Mouse (Mus musculus) embryonic facial prominence, embryonic 14.5 days (tissue): ENCODE results near the gene P4ha1. TPM values are rescaled to one million over a fixed set of nuclear protein-coding genes. Genes with fewer than 3 reads are reported as not detected.

Experiments
- ATAC-seq: fragments of 200-750 bp; cut with Nextera tagmentation; 2 replicates; pipeline ENCODE4 v1.8.0; 2017; ENCODE audit warnings: low read depth, moderate number of reproducible peaks, moderate TSS enrichment
- DNase-seq: peaks from one replicate; pipeline ENCODE4 v3.0.0-alpha.2; 2015; ENCODE audit warnings: low spot score
- H3K27ac ChIP-seq: fragments of 300-500 bp; sonication (generic); replicated peaks from 2 replicates; pipeline ENCODE4 v1.5.1; 2014; ENCODE audit warnings: low read depth, mild to moderate bottlenecking, low read length, moderate library complexity
- H3K27me3 ChIP-seq: fragments of 300-500 bp; sonication (generic); replicated peaks from 2 replicates; pipeline ENCODE4 v1.6.1; 2014; ENCODE audit warnings: low read length; ENCODE audit not compliant: control insufficient read depth, insufficient read depth
- H3K36me3 ChIP-seq: fragments of 300-500 bp; sonication (generic); 2 replicates; pipeline ENCODE4 v1.6.1; 2014; ENCODE audit warnings: low read length, mixed read lengths; ENCODE audit not compliant: control insufficient read depth, insufficient read depth
- H3K4me1 ChIP-seq: fragments of 300-500 bp; sonication (generic); 2 replicates; pipeline ENCODE4 v1.6.1; 2014; ENCODE audit warnings: antibody characterized with exemption, low read length; ENCODE audit not compliant: control insufficient read depth, insufficient read depth
- H3K4me2 ChIP-seq: fragments of 300-500 bp; sonication (generic); 2 replicates; pipeline ENCODE4 v1.6.1; 2014; ENCODE audit warnings: low read depth, mild to moderate bottlenecking, low read length, moderate library complexity, mixed read lengths
- H3K4me3 ChIP-seq: fragments of 300-500 bp; sonication (generic); 2 replicates; pipeline ENCODE4 v1.5.1; 2014; ENCODE audit warnings: low read depth, mild to moderate bottlenecking, low read length
- H3K9ac ChIP-seq: fragments of 300-500 bp; sonication (generic); 2 replicates; pipeline ENCODE4 v1.6.1; 2014; ENCODE audit warnings: low read depth, mild to moderate bottlenecking, low read length, moderate library complexity, mixed read lengths
- H3K9me3 ChIP-seq: fragments of 300-500 bp; sonication (generic); 2 replicates; pipeline ENCODE4 v1.6.1; 2016; ENCODE audit warnings: low read length; ENCODE audit not compliant: control insufficient read depth
- WGBS: fragments of 180-500 bp; shearing (Covaris S2); extraction: QIAGEN DNeasy Blood & Tissue Kit; methylation state at CpG from one replicate; pipeline ENCODE4 v1.1.7; 2014; 5-methylcytosine and 5-hydroxymethylcytosine counted together
- polyA plus RNA-seq: library from polyadenylated mRNA; unstranded; fragments of >200 nt; fragmentation: Nextera tagmentation; extraction: Ambion mirVana; gene quantifications from 2 replicates; pipeline ENCODE4 v1.2.1, GENCODE M21; 2014

Gene P4ha1
- polyA plus RNA-seq, 1 experiment from 2014 or later = 121 TPM

- no peak for ATAC-seq
Observed at GRCm38 (mm10) chr10:59331546-59332256, 8.6 kb downstream of the P4ha1 start.

DNA sequence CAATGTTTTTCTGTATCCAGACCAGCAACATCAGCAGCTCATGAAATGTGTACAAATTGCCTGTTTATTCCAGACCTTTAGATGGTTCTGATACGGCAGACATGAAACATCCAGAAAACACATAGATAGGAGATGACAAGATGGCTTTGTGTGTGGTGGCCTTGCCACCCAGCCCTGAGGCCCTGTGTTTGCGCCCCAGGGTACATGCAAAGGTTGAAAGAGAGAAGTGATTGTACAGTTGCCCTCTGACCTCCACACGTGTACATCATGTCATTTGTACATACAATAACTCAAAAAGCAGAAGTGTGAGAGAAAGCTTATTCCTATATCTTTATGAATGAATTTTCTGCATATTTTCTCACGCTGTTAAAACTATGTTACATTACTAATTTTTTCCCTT, 10.3 kb downstream of the P4ha1 start:
- no peak overlapping the region for H3K27ac ChIP-seq
- H3K4me1 ChIP-seq = peaks cover 12% of the 10 kb centered on the region
- H3K4me2 ChIP-seq = no peak overlapping the region
- DNase-seq (no peak), ATAC-seq (no peak)
- no peak overlapping the region for H3K9ac ChIP-seq
- H3K27me3 ChIP-seq = no peaks in the 10 kb centered on the region
- H3K36me3 ChIP-seq = peaks cover 18% of the 10 kb centered on the region
- WGBS = 84% methylated on average over 4 of the region's 4 CpGs
- H3K4me3 ChIP-seq = no peak overlapping the region
- H3K9me3 ChIP-seq = no peaks in the 10 kb centered on the region

More at GRCm38 (mm10) chr10:59331546-59332256, 8.6 kb downstream of the P4ha1 start:
- Histone ChIP-seq H3K27ac (no peak overlapping the region), H3K27me3 (no peaks in the 10 kb centered on the region), H3K9me3 (no peaks in the 10 kb centered on the region), H3K4me2 (no peak overlapping the region), H3K4me3 (no peak overlapping the region), H3K9ac (no peak overlapping the region), H3K36me3 (0 out of 2 replicates have a peak, but pooled peaks cover 6% of the 10 kb centered on the region), H3K4me1 (peaks cover 16% of the 10 kb centered on the region)
- WGBS = 84% methylated on average over 6 of the region's 6 CpGs
- no peak for DNase-seq

- peak overlapping the region; percentile 72 for H3K27ac ChIP-seq
- ATAC-seq = no peak
- H3K27me3 ChIP-seq = no peaks in the 10 kb centered on the region
- H3K36me3 ChIP-seq = peaks cover 30% of the 10 kb centered on the region
- H3K4me2 ChIP-seq = no peak overlapping the region
- no peak overlapping the region for H3K4me3 ChIP-seq
- no peaks in the 10 kb centered on the region for H3K9me3 ChIP-seq
- no peak overlapping the region for H3K9ac ChIP-seq
- peaks cover 12% of the 10 kb centered on the region for H3K4me1 ChIP-seq
- 67% methylated on average over 4 of the region's 4 CpGs for WGBS
- DNase-seq = peak; percentile 93
Observed at GRCm38 (mm10) chr10:59334899-59335798, 12.1 kb downstream of the P4ha1 start.

DNA sequence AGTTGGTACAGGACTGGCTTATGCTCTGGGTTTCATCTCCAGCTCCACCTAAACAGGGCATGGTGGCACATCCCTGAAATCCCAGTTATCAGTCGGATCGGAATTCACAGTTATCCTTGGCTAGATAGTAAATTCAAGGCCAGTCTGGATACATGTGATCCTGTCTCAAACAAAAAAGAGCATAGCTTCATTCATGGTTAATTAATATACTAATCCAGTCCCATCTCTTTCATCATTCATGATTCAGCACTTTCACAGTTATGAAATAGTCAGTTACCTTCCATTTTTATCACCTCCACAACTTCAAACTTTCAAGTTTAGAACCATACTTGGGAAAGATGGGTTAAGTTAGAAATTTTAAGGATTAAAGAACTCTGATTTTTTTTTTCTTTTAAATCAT, 13.0 kb downstream of the P4ha1 start:
- no peak overlapping the region for H3K4me3 ChIP-seq
- no peaks in the 10 kb centered on the region for H3K9me3 ChIP-seq
- H3K36me3 ChIP-seq = peaks cover 39% of the 10 kb centered on the region
- no peak for DNase-seq
- H3K4me2 ChIP-seq = no peak overlapping the region
- H3K27me3 ChIP-seq = no peaks in the 10 kb centered on the region
- ATAC-seq = no peak
- peaks cover 12% of the 10 kb centered on the region for H3K4me1 ChIP-seq
- no peak overlapping the region for H3K9ac ChIP-seq
- no peak overlapping the region for H3K27ac ChIP-seq
- WGBS = 87% methylated on average over 2 of the region's 2 CpGs

DNA sequence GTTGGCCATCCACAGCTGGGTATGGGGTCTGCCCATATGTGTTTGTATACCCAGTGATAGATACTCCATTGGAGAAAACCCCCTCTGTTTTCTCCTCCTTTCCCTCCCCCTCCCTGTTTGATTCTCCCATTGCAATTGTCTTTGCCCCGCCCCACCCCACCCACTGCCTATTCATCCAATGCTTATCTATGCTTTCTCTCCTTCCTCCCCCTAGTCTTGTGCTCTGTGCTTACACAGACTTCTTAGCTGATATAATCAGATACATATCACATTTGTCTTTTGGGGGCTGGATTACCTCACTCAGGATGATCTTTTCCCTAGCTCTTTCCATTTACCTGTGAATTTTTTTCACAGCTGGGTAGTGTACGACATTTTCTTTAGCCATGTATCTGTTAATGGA, 23.5 kb downstream of the P4ha1 start:
- WGBS = 94% methylated on average over 2 of the region's 2 CpGs
- peaks cover 85% of the 10 kb centered on the region for H3K36me3 ChIP-seq
- no peaks in the 10 kb centered on the region for H3K4me1 ChIP-seq
- no peak overlapping the region for H3K4me3 ChIP-seq
- no peak overlapping the region for H3K4me2 ChIP-seq
- no peak overlapping the region for H3K27ac ChIP-seq
- ATAC-seq (no peak), DNase-seq (no peak)
- no peaks in the 10 kb centered on the region for H3K27me3 ChIP-seq
- no peak overlapping the region for H3K9ac ChIP-seq
- no peaks in the 10 kb centered on the region for H3K9me3 ChIP-seq

DNA sequence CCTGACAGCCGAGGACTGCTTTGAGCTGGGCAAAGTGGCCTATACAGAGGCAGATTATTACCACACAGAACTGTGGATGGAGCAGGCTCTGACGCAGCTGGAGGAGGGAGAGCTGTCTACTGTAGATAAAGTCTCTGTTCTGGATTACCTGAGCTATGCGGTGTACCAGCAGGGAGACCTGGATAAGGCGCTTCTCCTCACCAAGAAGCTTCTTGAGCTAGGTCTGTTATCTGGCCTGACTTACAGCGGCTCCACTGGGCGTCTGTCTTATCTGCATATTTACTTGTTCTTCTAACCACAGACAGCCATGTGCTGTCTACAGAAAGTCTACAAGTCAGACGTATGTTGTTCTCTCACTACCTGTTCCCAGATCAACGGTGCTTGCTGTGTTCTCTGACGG, 25.1 kb downstream of the P4ha1 start:
- Histone ChIP-seq H3K36me3 (peaks cover 89% of the 10 kb centered on the region), H3K27ac (no peak overlapping the region), H3K27me3 (no peaks in the 10 kb centered on the region), H3K9me3 (no peaks in the 10 kb centered on the region), H3K4me2 (no peak overlapping the region), H3K4me1 (no peaks in the 10 kb centered on the region), H3K4me3 (no peak overlapping the region), H3K9ac (no peak overlapping the region)
- 90% methylated on average over 9 of the region's 9 CpGs for WGBS
- DNase-seq (no peak), ATAC-seq (no peak)

DNA sequence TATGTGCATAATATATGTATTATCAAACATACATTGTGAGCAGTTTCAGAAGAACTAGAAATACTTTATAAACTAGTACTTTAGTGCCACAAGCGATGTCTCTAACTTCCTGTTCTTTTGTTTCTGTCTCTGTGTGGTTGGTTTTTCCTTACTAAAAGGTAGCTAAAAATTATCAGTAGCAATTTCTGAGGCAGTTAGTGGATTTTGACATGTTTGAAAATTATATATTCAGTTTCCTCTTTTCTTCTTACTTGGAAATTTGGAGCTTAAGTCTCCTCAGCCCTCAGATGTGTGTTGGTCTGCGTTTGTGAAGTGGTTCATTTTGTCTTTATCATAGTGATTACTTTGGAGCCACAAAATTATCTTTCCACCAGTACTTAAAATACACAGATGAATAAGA, 26.4 kb downstream of the P4ha1 start:
- Histone ChIP-seq H3K9ac (no peak overlapping the region), H3K27me3 (no peaks in the 10 kb centered on the region), H3K36me3 (peaks cover 90% of the 10 kb centered on the region), H3K4me3 (no peak overlapping the region), H3K9me3 (no peaks in the 10 kb centered on the region), H3K4me2 (no peak overlapping the region), H3K27ac (no peak overlapping the region), H3K4me1 (no peaks in the 10 kb centered on the region)
- 92% methylated on average over 2 of the region's 2 CpGs for WGBS
- ATAC-seq = no peak
- no peak for DNase-seq

- H3K27ac ChIP-seq = no peak overlapping the region
- peaks cover 89% of the 10 kb centered on the region for H3K36me3 ChIP-seq
- H3K9ac ChIP-seq = no peak overlapping the region
- H3K9me3 ChIP-seq = no peaks in the 10 kb centered on the region
- DNase-seq (no peak), ATAC-seq (no peak)
- no peaks in the 10 kb centered on the region for H3K27me3 ChIP-seq
- no peaks in the 10 kb centered on the region for H3K4me1 ChIP-seq
- no peak overlapping the region for H3K4me3 ChIP-seq
- WGBS = 51% methylated on average over 1 of the region's 1 CpGs
- no peak overlapping the region for H3K4me2 ChIP-seq
Observed at GRCm38 (mm10) chr10:59353065-59353464, 30.0 kb downstream of the P4ha1 start.
